Mouse (Mus musculus) G1E (cell line): ENCODE measurements around the gene Gm21962. TPM values are rescaled to one million over a fixed set of nuclear protein-coding genes. Genes with fewer than 3 reads are reported as not detected.

Source experiments
- ATAC-seq: 2 replicates; pipeline ENCODE4 v1.8.0; 2016; ENCODE audit warnings: mild to moderate bottlenecking; ENCODE audit not compliant: insufficient number of reproducible peaks, poor library complexity, low FRiP score, severe bottlenecking; ENCODE audit errors: extremely low read depth
- DNase-seq: peaks from one replicate; pipeline ENCODE4 v3.0.0; 2012; ENCODE audit warnings: low spot score
- H3K27me3 ChIP-seq: 2 replicates; pipeline ENCODE4 v1.6.1; 2012; ENCODE audit warnings: mild to moderate bottlenecking, low read length, inconsistent platforms; ENCODE audit not compliant: insufficient read depth
- H3K36me3 ChIP-seq: replicated peaks from 2 replicates; pipeline ENCODE3; 2012; ENCODE audit warnings: mild to moderate bottlenecking, inconsistent platforms
- H3K4me1 ChIP-seq: 2 replicates; pipeline ENCODE4 v1.6.1; 2012; ENCODE audit warnings: low read depth, low read length, inconsistent platforms, mixed read lengths; ENCODE audit not compliant: insufficient read depth
- H3K4me3 ChIP-seq: 2 replicates; pipeline ENCODE4 v1.5.1; 2012; ENCODE audit warnings: low read depth, mild to moderate bottlenecking, inconsistent platforms, low read length, moderate library complexity, mixed read lengths
- H3K9me3 ChIP-seq: replicated peaks from 2 replicates; pipeline ENCODE4 v1.6.1; 2012; ENCODE audit warnings: inconsistent platforms
- CTCF ChIP-seq: IDR thresholded peaks from 2 replicates; pipeline ENCODE4 v1.5.1; 2012; ENCODE audit warnings: low read depth, low read length, inconsistent platforms, mixed read lengths
- GATA1 ChIP-seq: IDR thresholded peaks from 2 replicates; pipeline ENCODE4 v1.6.1; 2012; ENCODE audit warnings: borderline replicate concordance, low read length, inconsistent platforms, mixed read lengths
- GATA2 ChIP-seq: IDR thresholded peaks from 2 replicates; pipeline ENCODE4 v1.6.1; 2012; ENCODE audit warnings: low read depth, low read length, inconsistent platforms, borderline replicate concordance
- POLR2AphosphoS5 ChIP-seq: IDR thresholded peaks from 2 replicates; pipeline ENCODE4 v1.6.1; 2012; ENCODE audit warnings: low read depth, low read length, inconsistent platforms; ENCODE audit not compliant: insufficient replicate concordance
- TAL1 ChIP-seq: conservative IDR thresholded peaks from 2 replicates; pipeline ENCODE4 v1.6.1; 2012; ENCODE audit warnings: low read depth, low read length, inconsistent platforms, mixed read lengths
- polyA plus RNA-seq: library from polyadenylated mRNA; stranded (reverse); fragments of >175 nt; gene quantifications from 2 replicates; pipeline ENCODE4 v1.2.3, GENCODE M21; 2012
- total RNA-seq, 2 experiments: library from RNA; stranded (forward) in 1 of 2; stranded (reverse) in 1 of 2; fragments of 200-1000 nt in 1 of 2; fragments of >200 nt in 1 of 2; fragmentation: Nextera tagmentation in 1 of 2; gene quantifications; 2 replicates each; pipeline ENCODE4 v1.2.3; 2014 to 2017

The Gm21962 gene
- total and polyA plus RNA-seq, 3 experiments, result 0.22 TPM; not detected in 2

DNA sequence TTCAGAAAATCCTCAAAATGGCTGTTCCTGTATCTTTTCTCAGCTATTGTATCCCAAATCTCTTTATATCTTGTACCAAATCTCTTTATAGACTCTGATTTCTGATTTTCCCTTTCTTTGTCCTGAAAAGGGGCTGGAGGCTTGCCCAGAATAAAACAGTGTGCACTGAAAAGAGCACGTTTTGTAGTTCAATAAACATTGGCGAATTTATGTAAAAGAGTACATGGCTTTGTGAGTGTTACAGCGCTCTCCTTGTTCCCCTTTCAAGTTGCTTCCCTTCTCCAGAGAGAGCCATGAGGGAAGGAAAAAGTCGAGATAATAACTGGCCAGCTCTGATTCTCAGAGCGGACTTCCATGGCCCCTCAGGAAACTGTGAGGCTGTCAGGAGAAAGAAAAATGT, 22.2 kb upstream of the Gm21962 start:
- Histone ChIP-seq H3K36me3 (no peaks in the 10 kb centered on the region), H3K9me3 (no peaks in the 10 kb centered on the region), H3K4me1 (no peaks in the 10 kb centered on the region), H3K27me3 (no peaks in the 10 kb centered on the region; the same call in 1 of the 2 replicates), H3K4me3 (no peak overlapping the region)
- no peak for TF ChIP-seq POLR2AphosphoS5
- no peak for TF ChIP-seq TAL1
- no peak for TF ChIP-seq GATA2
- TF ChIP-seq CTCF, result no peak
- TF ChIP-seq GATA1, result no peak
- no peak for DNase-seq
- ATAC-seq, result no peak

DNA sequence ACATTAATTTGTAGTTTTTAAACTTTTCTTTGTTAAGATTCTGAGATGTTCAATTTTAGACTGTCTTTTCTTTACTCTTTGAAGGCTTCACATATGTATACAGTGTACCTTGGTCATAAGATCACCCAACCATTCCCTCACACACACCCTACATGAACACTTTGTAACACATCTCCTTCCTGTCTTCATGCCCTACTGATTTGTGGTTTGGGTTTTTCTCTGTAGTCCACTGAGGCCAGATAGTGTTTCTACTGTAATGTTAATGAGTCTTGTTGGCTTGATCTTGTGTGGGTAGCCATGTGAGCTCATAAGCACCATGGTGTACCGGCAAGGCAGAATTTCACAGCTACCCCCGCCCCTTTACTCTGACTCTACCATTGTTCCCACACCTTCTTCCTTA, 18.5 kb upstream of the Gm21962 start:
- Histone ChIP-seq H3K4me3 (no peak overlapping the region), H3K4me1 (no peaks in the 10 kb centered on the region), H3K27me3 (no peaks in the 10 kb centered on the region; the same call in 1 of the 2 replicates), H3K36me3 (no peaks in the 10 kb centered on the region), H3K9me3 (no peaks in the 10 kb centered on the region)
- no peak for ATAC-seq
- DNase-seq, result no peak
- TF ChIP-seq GATA2 (no peak), TAL1 (no peak), CTCF (no peak), GATA1 (no peak), POLR2AphosphoS5 (no peak)

DNA sequence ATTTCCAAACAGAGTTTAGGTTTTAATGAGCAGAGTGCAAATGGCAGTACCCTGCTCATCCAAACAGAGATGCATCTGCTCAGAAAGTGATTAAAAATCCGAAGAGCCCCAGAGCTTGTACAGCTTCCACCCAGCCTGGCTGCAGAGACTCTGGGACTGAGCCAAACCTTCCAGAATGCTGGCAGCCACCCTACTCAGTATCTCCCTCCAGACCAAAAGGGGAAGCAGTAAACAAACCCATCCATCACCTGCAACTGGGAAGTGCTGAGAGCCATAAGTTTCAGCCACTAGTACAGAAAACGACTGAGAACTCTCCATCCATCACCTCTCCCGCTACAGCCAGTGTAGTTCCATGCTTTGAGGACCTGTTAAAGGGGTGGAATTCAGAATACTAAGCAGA, 9.6 kb downstream of the Gm21962 start:
- DNase-seq (no peak), ATAC-seq (no peak)
- no peaks in the 10 kb centered on the region for H3K36me3 ChIP-seq
- H3K4me3 ChIP-seq, result no peak overlapping the region
- TF ChIP-seq CTCF (no peak), GATA1 (no peak), GATA2 (no peak), POLR2AphosphoS5 (no peak), TAL1 (no peak)
- H3K4me1 ChIP-seq, result no peaks in the 10 kb centered on the region
- no peaks in the 10 kb centered on the region for H3K9me3 ChIP-seq
- H3K27me3 ChIP-seq, result no peaks in the 10 kb centered on the region

DNA sequence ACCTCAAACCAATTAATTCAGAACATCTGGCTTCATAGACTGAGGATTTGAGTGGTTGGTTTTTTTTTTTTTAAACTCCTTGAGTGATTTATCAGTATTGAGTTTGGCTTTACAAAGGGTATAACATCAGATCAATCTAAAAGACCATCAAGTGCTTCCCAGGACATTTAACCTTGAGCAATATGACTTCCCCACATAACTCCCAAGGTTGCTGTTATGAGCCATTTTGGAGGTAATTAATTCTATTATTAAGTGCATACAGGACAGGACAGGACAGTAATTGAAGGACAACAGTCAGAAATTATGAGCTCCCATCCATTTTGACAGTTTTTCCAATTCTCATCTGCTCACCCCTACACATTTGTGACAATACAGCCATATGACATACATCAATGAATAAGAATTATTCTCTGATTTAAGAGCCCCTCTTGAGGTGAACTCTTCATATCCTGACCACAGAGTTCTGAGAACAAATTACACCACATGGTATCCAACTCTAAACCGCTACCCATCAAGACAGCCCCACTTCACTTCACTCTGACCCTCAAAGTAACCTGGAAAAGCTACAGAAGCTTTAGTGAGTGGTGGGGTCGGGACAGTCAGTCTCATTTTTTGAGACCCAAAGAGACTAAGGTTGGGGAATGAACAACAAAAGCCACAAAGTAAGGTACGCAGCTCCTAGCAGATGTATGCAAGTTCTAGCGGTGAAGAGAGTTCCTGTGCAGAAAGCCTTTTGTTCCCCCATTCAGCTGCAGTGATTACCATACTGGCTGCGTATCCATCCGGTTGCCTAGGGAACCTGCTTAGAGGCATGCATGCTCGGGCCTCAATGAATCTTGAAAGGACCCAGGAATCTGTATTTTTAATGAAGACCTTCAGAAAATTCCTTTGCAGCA, 11.8 kb downstream of the Gm21962 start:
- H3K36me3 ChIP-seq, result no peaks in the 10 kb centered on the region
- DNase-seq, result no peak
- TF ChIP-seq POLR2AphosphoS5, result no peak
- no peak for TF ChIP-seq GATA2
- TF ChIP-seq CTCF, result no peak
- no peak for TF ChIP-seq GATA1
- TF ChIP-seq TAL1, result no peak
- H3K4me3 ChIP-seq, result no peak overlapping the region
- ATAC-seq, result no peak
- no peaks in the 10 kb centered on the region for H3K27me3 ChIP-seq
- H3K4me1 ChIP-seq, result no peaks in the 10 kb centered on the region
- no peaks in the 10 kb centered on the region for H3K9me3 ChIP-seq

DNA sequence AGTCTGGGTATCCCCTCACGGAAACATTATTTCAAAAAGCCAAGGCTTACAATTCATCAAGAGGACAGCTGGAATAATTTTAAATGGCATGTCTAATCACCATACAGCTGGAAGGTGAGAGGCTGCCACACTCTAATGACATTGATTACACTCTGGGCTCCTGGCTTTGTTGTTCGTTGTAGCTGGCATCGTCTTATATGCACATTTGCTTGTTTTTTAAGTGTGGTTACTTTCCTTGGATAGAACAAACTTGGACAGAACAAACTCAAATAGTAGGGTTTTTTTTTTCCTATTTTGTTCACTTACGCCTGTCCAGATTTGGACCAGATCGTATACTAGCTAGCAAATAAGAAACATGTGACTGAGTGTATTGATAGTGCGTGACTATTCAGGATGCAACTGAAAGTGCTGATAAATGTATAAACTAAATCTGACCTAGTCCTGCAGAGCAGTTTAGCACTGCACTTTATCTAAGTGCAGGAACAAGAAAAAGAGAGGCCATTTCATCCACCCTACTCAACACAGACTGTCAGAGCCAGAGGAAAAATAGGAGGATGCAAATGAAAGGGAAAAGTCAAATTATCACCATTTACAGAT, 12.6 kb downstream of the Gm21962 start:
- Histone ChIP-seq H3K27me3 (no peaks in the 10 kb centered on the region), H3K4me1 (no peaks in the 10 kb centered on the region), H3K36me3 (no peaks in the 10 kb centered on the region), H3K4me3 (no peak overlapping the region), H3K9me3 (no peaks in the 10 kb centered on the region)
- no peak for TF ChIP-seq CTCF
- TF ChIP-seq GATA1, result no peak
- TF ChIP-seq POLR2AphosphoS5, result no peak
- no peak for TF ChIP-seq TAL1
- no peak for TF ChIP-seq GATA2
- DNase-seq, result no peak
- ATAC-seq, result no peak

DNA sequence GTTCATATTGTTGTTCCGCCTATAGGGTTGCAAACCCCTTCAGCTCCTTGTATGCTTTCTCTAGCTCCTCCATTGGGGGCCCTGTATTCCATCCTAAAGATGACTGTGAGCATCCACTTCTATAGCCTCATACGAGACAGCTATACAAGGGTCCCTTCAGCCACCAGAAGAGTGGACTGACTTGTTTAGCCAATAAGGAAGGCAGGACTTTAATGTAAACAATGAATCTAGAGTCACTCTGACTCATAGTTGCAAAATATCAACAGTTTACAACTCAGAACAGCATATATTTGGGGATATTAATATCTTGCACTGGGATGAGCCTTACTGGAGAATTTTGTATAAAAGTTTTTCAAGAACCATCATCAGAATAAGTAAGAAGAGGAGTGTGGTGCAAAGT, 15.6 kb downstream of the Gm21962 start:
- ATAC-seq, result no peak
- H3K27me3 ChIP-seq, result peaks cover 3% of the 10 kb centered on the region; the same call in 1 of the 2 replicates
- H3K9me3 ChIP-seq, result no peaks in the 10 kb centered on the region
- no peak for DNase-seq
- no peak overlapping the region for H3K4me3 ChIP-seq
- TF ChIP-seq CTCF, result no peak
- TF ChIP-seq POLR2AphosphoS5, result no peak
- TF ChIP-seq GATA2, result no peak
- TF ChIP-seq GATA1, result no peak
- TF ChIP-seq TAL1, result no peak
- no peaks in the 10 kb centered on the region for H3K36me3 ChIP-seq
- no peaks in the 10 kb centered on the region for H3K4me1 ChIP-seq
